Mouse (Mus musculus): Measurements from ENCODE around the gene D930020B18Rik.

D930020B18Rik gene

DNA sequence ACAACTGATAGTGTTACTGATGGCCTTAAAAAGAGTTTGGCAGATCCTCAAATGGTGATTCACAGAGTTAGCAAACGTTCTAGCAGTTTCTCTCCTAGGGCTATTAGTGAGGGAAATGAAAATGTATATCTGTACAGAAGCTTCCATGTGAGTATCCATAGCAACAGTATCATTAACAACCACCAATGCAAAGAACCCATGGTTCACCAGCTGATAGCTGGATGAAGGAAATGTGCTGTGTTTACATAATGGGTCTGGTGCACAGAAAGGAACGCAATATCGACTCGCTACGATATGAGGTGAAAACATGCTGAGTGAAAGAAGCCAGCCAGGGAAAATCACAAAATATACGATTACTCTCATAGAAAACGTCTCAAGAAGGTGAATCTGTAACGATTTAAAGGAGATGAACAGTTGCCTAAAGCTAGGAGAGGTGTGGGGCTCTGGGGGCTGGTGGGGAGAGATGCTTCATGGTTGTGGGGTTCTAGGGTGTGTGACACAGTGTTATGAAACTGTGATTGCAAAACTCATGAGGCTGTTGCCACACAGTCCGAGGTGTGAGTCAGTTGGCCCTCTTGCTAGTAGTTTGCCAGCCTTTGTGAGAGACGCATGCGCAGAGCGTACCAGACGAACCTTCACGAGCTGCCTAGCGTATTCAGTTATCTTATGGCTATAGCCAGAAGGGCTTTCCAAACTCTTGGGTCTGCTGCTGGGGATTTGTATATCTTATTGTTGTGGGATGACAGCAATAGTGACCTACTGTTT is 64.2 kb downstream of the D930020B18Rik start:
- no peak for DNase-seq

DNA sequence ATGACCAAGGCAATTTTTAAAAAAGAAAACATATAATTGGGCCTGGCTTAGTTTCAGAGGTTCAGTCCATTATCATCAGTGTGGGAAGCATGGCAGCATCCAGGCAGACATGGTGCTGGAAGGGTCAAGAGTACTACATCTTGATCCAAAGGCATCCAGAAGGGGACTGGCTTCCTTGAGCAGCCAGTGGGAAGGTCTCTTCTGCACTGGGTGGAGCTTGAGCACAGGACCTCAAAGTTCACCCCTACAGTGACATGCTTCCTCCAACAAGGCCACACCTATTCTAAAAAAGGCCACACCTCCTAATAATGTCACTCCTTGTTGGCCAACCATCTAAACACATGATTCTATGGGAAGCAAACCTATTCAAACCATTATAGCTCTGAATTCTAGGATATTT is 75.5 kb downstream of the D930020B18Rik start:
- DNase-seq, result no peak

DNA sequence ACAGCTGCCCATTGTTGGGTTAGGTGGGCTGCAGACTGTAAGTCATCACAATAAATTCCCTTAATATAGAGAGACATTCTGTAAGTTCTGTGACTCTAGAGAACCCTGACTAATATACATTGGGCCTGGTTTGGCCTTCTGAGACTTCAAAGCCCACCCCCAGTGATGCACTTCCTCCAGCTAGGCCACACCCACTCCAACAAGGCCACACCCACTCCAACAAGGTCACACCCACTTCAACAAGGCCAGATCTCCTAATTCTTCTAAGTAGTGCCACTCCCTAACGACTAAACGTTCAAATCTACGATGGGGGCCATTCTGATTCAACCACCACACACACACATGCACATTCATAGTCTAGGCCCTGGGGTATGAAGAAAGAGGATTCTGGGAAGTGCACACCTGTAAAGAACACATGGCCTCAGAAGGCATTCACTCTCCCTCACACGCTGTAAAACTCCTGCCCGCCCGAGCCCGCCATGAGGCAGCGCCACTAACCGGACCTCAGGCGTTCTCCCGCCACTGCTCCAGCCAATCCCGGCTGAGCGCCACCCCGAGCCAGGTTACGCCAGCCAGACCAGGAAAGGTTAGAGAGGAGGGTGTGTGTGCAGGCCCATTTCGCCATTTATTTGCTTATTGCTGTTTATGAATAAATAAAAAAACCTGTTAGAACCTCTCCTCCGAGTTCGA is 77.7 kb downstream of the D930020B18Rik start:
- no peak for DNase-seq

DNA sequence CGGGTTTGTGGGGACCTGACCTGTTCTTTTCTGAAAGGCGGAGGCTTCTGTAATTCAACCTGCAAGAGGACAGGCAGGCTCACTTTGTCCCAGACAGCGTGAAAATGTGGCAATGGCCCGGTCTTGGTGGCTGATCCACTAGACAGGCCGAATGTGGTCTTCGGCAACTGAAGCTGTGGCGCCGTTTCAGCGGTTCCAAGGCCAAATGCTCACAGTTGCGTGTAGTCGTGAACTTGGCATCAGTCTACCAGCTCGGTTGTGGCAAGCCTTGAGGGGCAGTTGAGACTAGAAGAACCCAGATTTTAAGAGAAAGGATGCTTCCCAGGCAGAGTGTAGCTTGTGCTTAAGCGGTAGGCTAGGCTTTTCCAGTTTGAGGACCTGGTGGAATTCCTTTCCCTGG is 79.3 kb downstream of the D930020B18Rik start:
- no peak for DNase-seq

DNA sequence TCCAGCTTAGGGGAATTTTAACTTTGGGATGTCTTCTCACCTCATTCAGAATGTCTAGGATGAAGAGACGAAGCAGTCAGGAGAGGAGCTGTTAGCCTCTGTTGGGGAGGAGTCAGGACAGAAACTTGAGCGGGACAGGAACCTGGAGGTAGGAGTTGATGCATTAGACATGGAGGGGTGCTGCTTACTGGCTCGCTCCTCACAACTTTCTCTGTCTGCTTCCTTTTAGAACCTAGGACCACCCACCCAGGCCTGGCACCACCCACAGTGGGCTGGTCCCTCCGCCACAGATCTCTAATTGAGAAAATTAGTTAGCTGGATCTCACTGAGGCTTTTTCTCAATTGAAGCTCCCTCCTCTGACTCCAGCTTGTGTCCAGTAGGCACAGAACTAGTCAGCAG is 85.1 kb downstream of the D930020B18Rik start:
- no peak for DNase-seq

DNA sequence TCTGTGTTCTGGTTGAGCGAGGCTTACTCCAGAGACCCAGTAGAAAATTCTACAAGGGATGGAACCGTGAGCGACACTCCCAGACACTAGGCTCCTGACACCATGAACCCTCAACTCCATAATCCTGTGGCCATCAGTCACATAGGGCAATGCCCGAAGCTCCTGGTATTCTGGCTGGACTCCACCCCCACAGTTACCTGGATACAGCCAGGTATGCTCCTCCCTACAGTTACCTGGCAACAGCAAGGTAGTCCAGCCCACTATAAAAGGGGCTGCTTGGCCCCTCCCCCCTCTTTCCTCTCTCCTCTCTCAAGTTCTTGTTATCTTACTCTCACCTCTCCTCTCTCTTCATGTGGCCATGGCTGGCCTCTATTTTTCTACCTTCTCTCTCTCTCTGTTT is 85.8 kb downstream of the D930020B18Rik start:
- no peak for DNase-seq

DNA sequence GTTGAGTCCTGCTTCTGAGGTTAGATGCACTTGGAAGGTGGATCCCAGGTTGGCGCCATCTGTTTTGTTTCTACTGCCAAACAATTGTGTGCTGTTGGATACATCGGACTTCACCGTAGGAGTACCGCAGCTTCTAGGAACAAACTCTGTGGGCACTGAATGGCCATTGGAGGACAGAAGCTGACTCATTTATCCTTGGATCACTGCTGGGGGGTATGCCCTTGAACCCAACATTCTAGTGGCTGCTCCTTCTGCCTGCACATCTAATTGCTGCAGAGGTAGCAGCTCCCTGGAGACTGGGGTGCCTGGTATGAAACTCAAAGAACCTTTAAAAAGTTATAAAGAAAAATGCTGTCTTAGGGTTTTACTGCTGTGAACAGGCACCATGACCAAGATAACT is 86.8 kb downstream of the D930020B18Rik start:
- no peak for DNase-seq

DNA sequence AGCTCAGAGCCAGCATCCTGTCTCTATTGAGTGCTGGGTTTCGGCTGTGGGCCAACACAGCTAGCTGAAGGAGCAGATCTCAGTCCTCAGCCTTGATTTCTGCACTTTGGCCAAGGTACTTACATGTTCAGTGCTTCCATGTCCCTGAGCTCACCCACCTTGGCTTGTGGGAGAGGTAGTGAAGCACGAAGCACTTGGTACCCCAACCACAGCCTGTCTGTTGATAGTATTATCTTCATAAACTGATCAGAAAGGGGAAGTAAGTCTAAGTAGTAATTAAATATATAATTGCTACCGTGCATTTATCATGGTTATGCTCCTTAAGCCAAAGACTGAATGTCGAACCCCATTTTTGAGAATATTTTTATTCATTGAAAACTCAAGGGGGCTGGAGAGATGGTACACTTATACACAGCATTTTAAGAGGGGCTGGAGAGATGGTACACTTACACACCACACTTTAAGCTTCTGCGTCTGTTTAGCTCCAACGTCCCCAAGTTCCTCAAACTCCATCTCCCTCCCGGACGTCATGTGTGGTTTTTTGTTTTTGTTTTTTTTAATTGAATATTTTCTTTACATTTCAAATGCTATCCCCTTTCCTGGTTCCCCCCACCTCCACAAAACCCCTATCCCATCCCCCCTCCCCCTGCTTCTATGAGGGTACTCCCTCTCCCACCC is 89.8 kb downstream of the D930020B18Rik start:
- no peak for DNase-seq

DNA sequence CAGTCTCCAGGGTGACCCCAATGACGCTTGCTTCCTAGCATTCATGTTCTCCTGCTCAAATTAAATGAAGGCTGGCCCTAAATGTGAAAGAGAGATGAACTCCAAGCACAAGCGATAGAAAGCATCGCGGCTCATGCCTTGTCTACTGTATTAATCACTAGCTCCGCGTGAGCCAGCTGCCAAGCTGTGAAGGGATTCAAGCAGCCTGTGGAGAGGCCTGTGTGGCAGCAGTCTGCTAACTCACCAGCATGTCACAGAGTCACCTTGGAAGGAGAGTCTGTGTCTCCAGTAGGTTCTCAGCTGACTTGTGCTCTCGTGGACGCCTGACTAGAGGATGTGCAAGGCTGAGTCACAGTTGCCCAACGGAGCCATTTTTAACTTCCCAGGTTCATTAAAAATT is 91.2 kb downstream of the D930020B18Rik start:
- no peak for DNase-seq

DNA sequence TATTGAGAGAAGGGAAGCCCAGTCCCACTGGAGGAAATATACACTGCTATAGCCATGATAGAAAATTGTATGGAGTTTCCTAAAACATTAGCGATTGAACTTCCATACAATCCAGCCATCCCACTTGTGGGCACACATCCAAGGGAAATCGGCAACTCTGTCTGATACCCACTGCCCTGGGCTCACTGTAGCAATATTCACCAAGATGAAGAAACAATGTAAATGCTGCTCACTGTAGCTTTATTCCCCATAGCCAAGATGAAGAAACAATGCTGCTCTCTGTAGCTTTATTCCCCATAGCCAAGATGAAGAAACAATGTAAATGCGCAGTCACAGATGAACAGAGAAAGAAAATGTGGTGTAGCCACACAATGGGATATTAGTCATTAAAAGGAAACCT is 95.9 kb downstream of the D930020B18Rik start:
- DNase-seq, result no peak

DNA sequence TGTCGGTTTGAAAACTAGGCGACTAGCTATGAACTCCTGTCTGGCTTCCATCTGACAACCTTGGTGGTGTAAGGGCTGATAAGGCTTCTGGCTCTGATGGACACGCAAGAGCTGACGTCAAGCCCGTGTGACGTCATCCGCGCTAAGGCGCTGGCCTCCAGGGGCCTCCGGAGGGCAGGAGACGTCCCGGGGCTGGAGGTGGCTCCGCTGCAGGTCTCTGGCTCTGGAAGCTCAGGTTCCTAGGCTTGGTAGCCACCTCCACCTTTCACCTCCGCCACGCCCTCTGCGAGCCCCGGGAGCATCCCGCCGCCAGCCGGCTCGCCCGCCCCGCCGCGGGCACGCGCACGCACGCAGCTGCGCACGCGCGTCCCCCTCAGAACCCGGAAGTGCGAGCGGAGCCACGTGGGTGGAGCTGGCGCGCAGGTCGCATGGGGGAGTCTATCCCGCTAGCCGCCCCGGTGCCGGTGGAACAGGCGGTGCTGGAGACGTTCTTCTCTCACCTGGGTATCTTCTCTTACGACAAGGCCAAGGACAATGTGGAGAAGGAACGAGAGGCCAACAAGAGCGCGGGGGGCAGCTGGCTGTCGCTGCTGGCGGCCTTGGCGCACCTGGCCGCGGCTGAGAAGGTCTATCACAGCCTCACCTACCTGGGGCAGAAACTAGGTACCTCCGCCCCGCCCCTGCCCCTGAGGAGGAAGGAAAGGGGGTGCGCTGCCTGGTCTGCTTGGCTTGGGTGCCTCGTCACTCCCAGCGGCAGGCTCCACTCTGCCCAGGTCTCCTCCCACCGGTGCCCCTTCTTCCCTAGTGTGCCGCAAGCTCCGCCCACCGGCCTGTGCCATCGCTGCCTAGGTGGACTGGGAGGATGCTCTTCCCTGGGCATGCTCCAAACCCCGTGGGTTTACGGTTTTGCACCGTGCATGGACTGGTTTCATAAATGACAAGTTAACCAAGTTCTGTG is 98.4 kb downstream of the D930020B18Rik start, which contains the start of gene BC048403:
Gene BC048403 (plus strand): TSS at position 390 of the 958 bp plus-strand sequence.
- DNase-seq, result peak; percentile 84 to 93

DNA sequence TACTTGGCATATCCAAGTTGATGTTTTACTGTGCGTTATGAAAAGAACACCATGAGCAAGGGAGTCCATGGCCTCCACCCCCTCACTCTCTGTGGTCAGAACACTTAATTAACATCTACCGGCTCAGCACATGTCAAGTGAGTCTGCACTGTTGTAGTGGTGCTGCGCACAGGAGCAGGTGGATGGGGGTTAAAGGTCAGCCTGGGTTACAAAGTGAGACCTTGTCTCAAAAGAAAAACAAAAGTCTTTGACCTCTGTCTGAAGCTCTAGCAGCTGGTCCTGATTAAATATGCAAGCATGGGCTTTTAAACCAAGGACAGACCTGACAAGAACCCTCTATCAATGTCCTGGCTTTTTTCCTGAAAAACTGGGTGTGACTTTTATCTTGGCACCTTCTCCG is 100.9 kb downstream of the D930020B18Rik start:
- no peak for DNase-seq
